Mouse (Mus musculus) limb, embryonic 14.5 days (tissue): ENCODE results near the gene Nedd8. TPM values are rescaled to one million over a fixed set of nuclear protein-coding genes. Genes with fewer than 3 reads are reported as not detected.
A peak's percentile ranks its signal among the peaks of the same experiment; 100 is the strongest.

Experiments
- ATAC-seq: fragments of 200-750 bp; cut with Nextera tagmentation; 2 replicates; pipeline ENCODE4 v1.8.0; 2017; ENCODE audit warnings: low read depth, moderate number of reproducible peaks, moderate TSS enrichment; ENCODE audit not compliant: low FRiP score
- DNase-seq: peaks from one replicate; pipeline ENCODE4 v3.0.0-alpha.2; 2015; ENCODE audit warnings: low spot score
- H3K27ac ChIP-seq: fragments of 300-500 bp; sonication (generic); replicated peaks from 2 replicates; pipeline ENCODE4 v1.5.1; 2014; ENCODE audit warnings: low read depth, mild to moderate bottlenecking, low read length, moderate library complexity, mixed read lengths
- H3K27me3 ChIP-seq: fragments of 300-500 bp; sonication (generic); 2 replicates; pipeline ENCODE4 v1.6.1; 2014; ENCODE audit warnings: low read length, mixed read lengths; ENCODE audit not compliant: control insufficient read depth, insufficient read depth
- H3K36me3 ChIP-seq: fragments of 300-500 bp; sonication (generic); 2 replicates; pipeline ENCODE4 v1.6.1; 2014; ENCODE audit warnings: mild to moderate bottlenecking, low read length, moderate library complexity, mixed read lengths; ENCODE audit not compliant: control insufficient read depth, insufficient read depth
- H3K4me1 ChIP-seq: fragments of 300-500 bp; sonication (generic); 2 replicates; pipeline ENCODE4 v1.6.1; 2014; ENCODE audit warnings: antibody characterized with exemption, low read length, mixed read lengths; ENCODE audit not compliant: control insufficient read depth, insufficient read depth
- H3K4me2 ChIP-seq: fragments of 300-500 bp; sonication (generic); replicated peaks from 2 replicates; pipeline ENCODE4 v1.6.1; 2014; ENCODE audit warnings: low read depth, mild to moderate bottlenecking, low read length, moderate library complexity; ENCODE audit not compliant: severe bottlenecking
- H3K4me3 ChIP-seq: fragments of 300-500 bp; sonication (generic); replicated peaks from 2 replicates; pipeline ENCODE4 v1.5.1; 2014; ENCODE audit warnings: low read length
- H3K9ac ChIP-seq: fragments of 300-500 bp; sonication (generic); 2 replicates; pipeline ENCODE4 v1.6.1; 2014; ENCODE audit warnings: mild to moderate bottlenecking, low read depth, low read length, moderate library complexity; ENCODE audit not compliant: severe bottlenecking
- H3K9me3 ChIP-seq: fragments of 300-500 bp; sonication (generic); 2 replicates; pipeline ENCODE4 v1.6.1; 2016; ENCODE audit warnings: low read length; ENCODE audit not compliant: control insufficient read depth
- POLR2A ChIP-seq: fragments of 200-500 bp; IDR thresholded peaks from 2 replicates; pipeline ENCODE4 v1.8.0; 2012; ENCODE audit warnings: inconsistent platforms, mild to moderate bottlenecking, moderate library complexity, borderline replicate concordance; ENCODE audit not compliant: insufficient read depth, insufficient read length; ENCODE audit errors: extremely low read depth
- WGBS: fragments of 180-500 bp; shearing (Covaris S2); extraction: QIAGEN DNeasy Blood & Tissue Kit; methylation state at CpG from one replicate; pipeline ENCODE4 v1.1.7; 2014; 5-methylcytosine and 5-hydroxymethylcytosine counted together
- polyA plus RNA-seq, 2 experiments: library from polyadenylated mRNA; depleted of rRNA in 1 of 2; stranded (reverse) in 1 of 2; unstranded in 1 of 2; fragments of >200 nt; fragmentation: Nextera tagmentation in 1 of 2; extraction: Ambion mirVana in 1 of 2; gene quantifications; 2 replicates each; pipeline versions ENCODE4 v1.2.1 to v1.2.3; 2012 to 2014

Gene Nedd8
- polyA plus RNA-seq, 2 experiments = 416 to 583 TPM

DNA sequence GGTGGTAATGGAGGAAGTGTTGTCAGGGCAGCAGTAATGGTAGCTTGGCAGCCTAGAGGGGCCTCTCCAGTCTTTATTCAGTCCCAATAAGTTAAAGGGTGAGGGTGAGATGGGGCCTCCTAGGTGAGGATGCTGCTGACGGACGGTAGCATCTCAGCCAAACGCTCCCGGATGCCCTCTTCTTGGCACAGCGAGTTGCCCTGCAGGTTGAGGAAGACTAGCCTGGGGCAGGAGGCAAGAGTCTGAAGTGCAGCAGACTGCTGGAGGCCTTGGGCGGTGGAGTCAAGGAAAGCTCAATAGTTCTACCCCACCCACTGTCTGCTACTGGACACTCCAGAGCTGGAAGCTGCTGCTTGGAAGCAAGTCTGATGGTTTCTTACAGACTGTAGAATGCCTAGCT lies 44.3 kb upstream of the Nedd8 start:
- DNase-seq (no peak), ATAC-seq (no peak)
- Histone ChIP-seq H3K36me3 (peaks cover 30% of the 10 kb centered on the region), H3K4me1 (peaks cover 6% of the 10 kb centered on the region; the same call in 1 of the 2 replicates), H3K9me3 (no peaks in the 10 kb centered on the region), H3K9ac (no peak overlapping the region), H3K27ac (no peak overlapping the region), H3K4me3 (no peak overlapping the region), H3K27me3 (peaks cover 6% of the 10 kb centered on the region), H3K4me2 (no peak overlapping the region)
- WGBS = 96% methylated on average over 6 of the region's 6 CpGs
- TF ChIP-seq POLR2A = no peak

GRCm38 (mm10) chr14:55714893-55715292 lies 43.0 kb upstream of the Nedd8 start:
- peaks cover 30% of the 10 kb centered on the region for H3K36me3 ChIP-seq
- peak; percentile 34 for DNase-seq
- H3K4me3 ChIP-seq = no peak overlapping the region
- peaks cover 6% of the 10 kb centered on the region for H3K27me3 ChIP-seq
- peak; percentile 19; the same call in 1 of the 2 replicates for ATAC-seq
- TF ChIP-seq POLR2A = no peak
- H3K9ac ChIP-seq = no peak overlapping the region
- H3K9me3 ChIP-seq = no peaks in the 10 kb centered on the region
- H3K4me1 ChIP-seq = peaks cover 6% of the 10 kb centered on the region; the same call in 1 of the 2 replicates
- WGBS = 23% methylated on average over 6 of the region's 6 CpGs
- no peak overlapping the region for H3K4me2 ChIP-seq
- H3K27ac ChIP-seq = no peak overlapping the region

DNA sequence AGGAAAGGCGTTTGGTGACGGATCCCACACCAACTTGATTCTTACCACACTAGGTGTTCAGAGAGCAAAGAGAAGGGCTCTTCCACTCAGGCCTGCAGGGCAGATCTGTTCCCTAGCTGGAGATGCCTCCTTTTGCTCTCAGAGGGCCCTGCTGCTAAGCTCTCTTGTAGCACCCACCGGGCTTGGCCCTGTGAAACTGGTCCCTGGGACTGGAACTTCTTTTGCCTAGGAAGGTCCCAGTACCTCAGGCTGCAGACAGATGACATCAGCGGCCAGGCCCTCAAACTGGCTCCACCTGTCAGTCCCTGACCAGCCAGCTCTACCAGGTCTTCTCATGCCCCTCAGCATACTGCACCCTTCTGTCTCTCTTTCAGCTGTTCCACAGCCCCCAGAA lies 41.8 kb upstream of the Nedd8 start, which contains the start of gene Tgm1:
Gene Tgm1 (minus strand): TSS at position 198 of the 394 bp plus-strand sequence.
- Histone ChIP-seq H3K27me3 (peaks cover 6% of the 10 kb centered on the region), H3K4me3 (peak within 1 kb of the TSS; percentile 17), H3K27ac (no peak within 1 kb of the TSS), H3K36me3 (peaks cover 25% of the 10 kb centered on the region), H3K4me2 (peak within 1 kb of the TSS; percentile 36), H3K9me3 (no peaks in the 10 kb centered on the region), H3K4me1 (peaks cover 6% of the 10 kb centered on the region; the same call in 1 of the 2 replicates), H3K9ac (peak within 1 kb of the TSS; percentile 31; the same call in 1 of the 2 replicates)
- DNase-seq = no peak
- no peak for ATAC-seq
- TF ChIP-seq POLR2A = no peak
- WGBS = 18% methylated on average over 4 of the region's 4 CpGs

DNA sequence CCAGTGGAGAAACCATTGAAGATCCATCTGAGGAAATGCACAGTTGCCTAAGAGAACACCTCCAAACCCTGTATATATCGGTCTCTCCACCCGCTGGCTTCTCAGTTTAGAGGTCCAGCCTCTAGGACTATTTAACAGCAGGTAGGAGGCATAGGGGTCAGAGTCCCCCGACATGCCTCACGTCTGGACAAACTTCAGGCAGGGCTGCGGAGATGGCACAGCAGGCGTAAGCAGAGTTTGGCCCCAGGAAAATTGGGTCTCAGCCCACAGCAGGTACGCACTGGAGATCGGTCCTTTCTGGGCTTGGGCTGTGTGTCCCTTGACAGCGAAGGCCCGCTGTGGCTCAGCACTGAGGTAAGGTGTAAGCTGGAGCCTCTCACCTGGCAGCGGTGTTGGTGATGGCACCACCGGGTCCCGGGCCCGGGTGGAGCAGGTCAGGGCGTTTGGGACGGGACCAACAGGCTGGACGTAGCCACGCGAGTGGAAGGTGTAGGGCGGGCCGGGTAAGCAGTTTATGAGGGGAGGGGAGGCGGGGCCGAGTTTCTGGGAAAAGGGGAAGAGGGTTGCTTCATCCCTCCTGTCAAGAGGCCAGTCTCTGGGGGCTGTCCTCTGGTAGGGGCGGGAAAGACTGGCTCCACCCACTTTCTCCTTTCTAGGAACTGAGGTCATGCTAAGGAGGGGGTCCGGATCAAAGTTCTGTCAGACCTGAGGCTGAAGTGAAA lies 41.2 kb upstream of the Nedd8 start:
- Histone ChIP-seq H3K4me3 (peak overlapping the region; percentile 17), H3K27ac (no peak overlapping the region), H3K9ac (peak overlapping the region; percentile 31; the same call in 1 of the 2 replicates), H3K4me2 (peak overlapping the region; percentile 36), H3K36me3 (peaks cover 19% of the 10 kb centered on the region), H3K9me3 (no peaks in the 10 kb centered on the region), H3K4me1 (peaks cover 6% of the 10 kb centered on the region; the same call in 1 of the 2 replicates), H3K27me3 (peaks cover 6% of the 10 kb centered on the region)
- 9% methylated on average over 25 of the region's 25 CpGs for WGBS
- ATAC-seq = peak; percentile 45; the same call in 1 of the 2 replicates
- no peak for TF ChIP-seq POLR2A
- DNase-seq = peak; percentile 33

DNA sequence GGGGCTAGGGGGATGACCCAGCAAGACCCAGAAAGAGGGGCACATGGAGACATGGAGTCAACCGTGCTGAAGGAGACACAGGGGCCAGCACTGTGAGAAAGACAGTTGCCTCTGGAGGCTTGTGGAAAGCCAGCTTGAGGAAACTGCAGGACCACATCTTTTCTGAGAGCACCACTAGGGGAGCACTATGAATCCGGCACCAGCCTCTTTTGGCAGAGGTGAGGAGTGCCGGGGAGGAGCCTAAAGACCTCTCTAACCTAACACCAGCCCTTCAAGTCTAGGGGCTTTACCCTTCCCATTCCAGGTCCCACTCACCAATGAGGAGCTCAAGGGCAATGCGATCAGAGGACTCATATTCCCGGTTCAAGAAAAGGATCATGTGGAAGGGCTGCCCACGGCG lies 39.9 kb upstream of the Nedd8 start:
- no peak overlapping the region for H3K4me2 ChIP-seq
- H3K36me3 ChIP-seq = peaks cover 7% of the 10 kb centered on the region
- H3K27ac ChIP-seq = no peak overlapping the region
- H3K9ac ChIP-seq = no peak overlapping the region
- H3K27me3 ChIP-seq = peaks cover 6% of the 10 kb centered on the region
- H3K9me3 ChIP-seq = no peaks in the 10 kb centered on the region
- no peak for TF ChIP-seq POLR2A
- H3K4me3 ChIP-seq = no peak overlapping the region
- no peak for ATAC-seq
- DNase-seq = no peak
- H3K4me1 ChIP-seq = peaks cover 6% of the 10 kb centered on the region; the same call in 1 of the 2 replicates
- 72% methylated on average over 7 of the region's 7 CpGs for WGBS
